Mouse (Mus musculus): Measurements from ENCODE around the gene Arntl. TPM values are rescaled to one million over a fixed set of nuclear protein-coding genes. Genes with fewer than 3 reads are reported as not detected.

Arntl gene
- polyA plus RNA-seq, 1 experiment: 28.9 TPM

GRCm38 (mm10) chr7:113279246-113279645 lies 72.0 kb downstream of the Arntl start:
- no peak for DNase-seq (ENCODE audit: extremely low spot score in 1 of 2, low spot score in 1 of 2)

- DNase-seq (ENCODE audit: extremely low spot score in 1 of 2, low spot score in 1 of 2): peak in 1 of 2 experiments; percentile 61
Observed at GRCm38 (mm10) chr7:113285405-113285804, 78.1 kb downstream of the Arntl start.

GRCm38 (mm10) chr7:113289211-113289610 lies 81.9 kb downstream of the Arntl start:
- DNase-seq (ENCODE audit: extremely low spot score in 1 of 2, low spot score in 1 of 2): peak in 1 of 2 experiments; percentile 65

GRCm38 (mm10) chr7:113291741-113292140 lies 84.5 kb downstream of the Arntl start:
- DNase-seq (ENCODE audit: extremely low spot score in 1 of 2, low spot score in 1 of 2): no peak

GRCm38 (mm10) chr7:113292193-113292592 lies 84.9 kb downstream of the Arntl start:
- DNase-seq (ENCODE audit: extremely low spot score in 1 of 2, low spot score in 1 of 2): no peak

GRCm38 (mm10) chr7:113294598-113294997 lies 87.3 kb downstream of the Arntl start:
- DNase-seq (ENCODE audit: extremely low spot score in 1 of 2, low spot score in 1 of 2): no peak

GRCm38 (mm10) chr7:113295077-113295890 lies 88.0 kb downstream of the Arntl start:
- DNase-seq (ENCODE audit: extremely low spot score in 1 of 2, low spot score in 1 of 2): no peak

GRCm38 (mm10) chr7:113297813-113298212 lies 90.5 kb downstream of the Arntl start:
- DNase-seq (ENCODE audit: extremely low spot score in 1 of 2, low spot score in 1 of 2): no peak

- DNase-seq (ENCODE audit: extremely low spot score in 1 of 2, low spot score in 1 of 2): no peak
Observed at GRCm38 (mm10) chr7:113310136-113310535, 102.9 kb downstream of the Arntl start.

- peak; percentile 54 to 88 for DNase-seq (ENCODE audit: extremely low spot score in 1 of 2, low spot score in 1 of 2)
Observed at GRCm38 (mm10) chr7:113311784-113312183, 104.5 kb downstream of the Arntl start.

- DNase-seq (ENCODE audit: extremely low spot score in 1 of 2, low spot score in 1 of 2): no peak
Observed at GRCm38 (mm10) chr7:113320128-113320527, 112.9 kb downstream of the Arntl start.

GRCm38 (mm10) chr7:113334036-113334435 lies 126.8 kb downstream of the Arntl start:
- peak; percentile 52 to 62 for DNase-seq (ENCODE audit: extremely low spot score in 1 of 2, low spot score in 1 of 2)

GRCm38 (mm10) chr7:113335250-113335649 lies 128.0 kb downstream of the Arntl start:
- no peak for DNase-seq (ENCODE audit: extremely low spot score in 1 of 2, low spot score in 1 of 2)

- DNase-seq (ENCODE audit: extremely low spot score in 1 of 2, low spot score in 1 of 2): peak; percentile 89 to 92
Observed at GRCm38 (mm10) chr7:113347271-113347670, 140.0 kb downstream of the Arntl start.

- no peak for DNase-seq (ENCODE audit: extremely low spot score in 1 of 2, low spot score in 1 of 2)
Observed at GRCm38 (mm10) chr7:113347694-113348093, 140.4 kb downstream of the Arntl start.

GRCm38 (mm10) chr7:113349089-113349488 lies 141.8 kb downstream of the Arntl start:
- no peak for DNase-seq (ENCODE audit: extremely low spot score in 1 of 2, low spot score in 1 of 2)

Other genes starting within 250 kb of the Arntl start
- 61.5 and 70.6 TPM in 2 replicates for gene Btbd10, start 161.9 kb downstream of the Arntl start, polyA plus RNA-seq (2012; rRNA removed)
- gene Pth, start 181.1 kb downstream of the Arntl start, polyA plus RNA-seq (2012; rRNA removed): not detected in 2 replicates

Data from frontal cortex, adult 2 months (tissue).